Mouse (Mus musculus) liver, embryonic 14.5 days (tissue): ENCODE results near the gene Gm1673. TPM values are rescaled to one million over a fixed set of nuclear protein-coding genes. Genes with fewer than 3 reads are reported as not detected.

Experiments used
- ATAC-seq: fragments of 200-750 bp; cut with Nextera tagmentation; 2 replicates; pipeline ENCODE4 v1.8.0; 2017; ENCODE audit warnings: moderate number of reproducible peaks, mild to moderate bottlenecking, moderate library complexity; ENCODE audit not compliant: insufficient read depth
- DNase-seq, 3 experiments: peaks; one replicate each; pipeline ENCODE4 v3.0.0-alpha.2; 2012 to 2013; ENCODE audit warnings: low read depth in 3 of 3, low spot score in 3 of 3
- H3K27ac ChIP-seq: fragments of 300-500 bp; sonication (generic); 2 replicates; pipeline ENCODE4 v1.5.1; 2014; ENCODE audit warnings: moderate library complexity, mild to moderate bottlenecking, control low read depth, inconsistent platforms
- H3K27me3 ChIP-seq: fragments of 300-500 bp; sonication (generic); 2 replicates; pipeline ENCODE4 v1.6.1; 2014; ENCODE audit warnings: mild to moderate bottlenecking, low read length, moderate library complexity; ENCODE audit not compliant: control insufficient read depth, insufficient read depth
- H3K36me3 ChIP-seq: fragments of 300-500 bp; sonication (generic); replicated peaks from 2 replicates; pipeline ENCODE4 v1.6.1; 2014; ENCODE audit warnings: low read depth; ENCODE audit not compliant: control insufficient read depth, insufficient read depth
- H3K4me1 ChIP-seq, 2 experiments: fragments of 200-500 bp in 1 of 2; fragments of 300-500 bp in 1 of 2; sonication (generic) in 1 of 2; replicated peaks; 2 replicates each; pipeline ENCODE4 v1.6.1; 2012 to 2014; ENCODE audit warnings: antibody characterized with exemption in 1 of 2, inconsistent platforms in 1 of 2, low read length in 1 of 2; ENCODE audit not compliant: control insufficient read depth in 2 of 2, insufficient read depth in 2 of 2
- H3K4me2 ChIP-seq: fragments of 300-500 bp; sonication (generic); 2 replicates; pipeline ENCODE4 v1.6.1; 2014; ENCODE audit warnings: low read depth, mild to moderate bottlenecking, control low read depth, moderate library complexity
- H3K4me3 ChIP-seq, 2 experiments: fragments of 200-500 bp in 1 of 2; fragments of 300-500 bp in 1 of 2; sonication (generic) in 1 of 2; 2 replicates each; pipeline ENCODE4 v1.5.1; 2012 to 2014; ENCODE audit warnings: low read depth in 2 of 2, low read length in 2 of 2, mild to moderate bottlenecking in 2 of 2, control low read depth in 1 of 2, inconsistent platforms in 1 of 2, moderate library complexity in 1 of 2; ENCODE audit not compliant: insufficient read depth in 1 of 2
- H3K9ac ChIP-seq: fragments of 300-500 bp; sonication (generic); replicated peaks from 2 replicates; pipeline ENCODE4 v1.6.1; 2014; ENCODE audit warnings: mild to moderate bottlenecking, control low read depth, moderate library complexity
- H3K9me3 ChIP-seq: fragments of 300-500 bp; sonication (generic); 2 replicates; pipeline ENCODE4 v1.6.1; 2016; ENCODE audit warnings: low read length, mixed read lengths; ENCODE audit not compliant: control insufficient read depth
- CTCF ChIP-seq: IDR thresholded peaks from 2 replicates; pipeline ENCODE4 v1.5.1; 2016; ENCODE audit warnings: antibody characterized with exemption, low read depth, control low read depth
- EP300 ChIP-seq: IDR thresholded peaks from 2 replicates; pipeline ENCODE4 v1.6.1; 2016; ENCODE audit warnings: antibody characterized with exemption, low read depth
- WGBS: fragments of 180-500 bp; shearing (Covaris S2); extraction: QIAGEN DNeasy Blood & Tissue Kit; methylation state at CpG from one replicate; pipeline ENCODE4 v1.1.7; 2014; ENCODE audit not compliant: insufficient replicate concordance; 5-methylcytosine and 5-hydroxymethylcytosine counted together
- polyA plus RNA-seq, 2 experiments: library from polyadenylated mRNA; depleted of rRNA in 1 of 2; stranded (reverse) in 1 of 2; unstranded in 1 of 2; fragments of >200 nt; fragmentation: Nextera tagmentation in 1 of 2; extraction: Ambion mirVana in 1 of 2; gene quantifications; 2 replicates each; pipeline versions ENCODE4 v1.2.1 to v1.2.3; 2012 to 2014

Gm1673 gene
- polyA plus RNA-seq, 2 experiments = 2.6 to 2.7 TPM

DNA sequence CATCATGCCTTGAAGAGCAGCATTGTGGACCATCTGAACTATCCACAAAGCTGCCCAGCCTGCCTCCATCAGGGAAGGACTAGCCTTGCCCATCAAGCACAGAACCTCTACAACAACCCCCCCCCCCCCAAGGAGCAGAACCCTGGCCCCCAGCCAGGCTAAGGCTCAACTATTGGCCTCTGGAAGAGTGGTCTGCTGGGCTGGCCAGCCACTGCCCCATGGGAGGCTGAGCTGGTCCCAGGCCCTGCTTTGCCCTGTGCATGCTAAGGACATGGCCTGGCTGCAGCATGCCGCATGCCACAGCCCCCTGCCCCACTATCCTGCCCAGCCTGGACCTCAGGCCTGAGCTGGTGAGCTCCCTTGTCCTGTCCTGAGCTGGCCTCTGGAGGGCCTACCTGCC is 18.2 kb downstream of the Gm1673 start:
- no peak for TF ChIP-seq EP300
- no peak for TF ChIP-seq CTCF
- H3K27ac ChIP-seq = no peak overlapping the region
- H3K4me3 ChIP-seq = no peak overlapping the region
- no peak for ATAC-seq
- H3K4me1 ChIP-seq = no peaks in the 10 kb centered on the region
- peaks cover 29% of the 10 kb centered on the region for H3K27me3 ChIP-seq
- H3K9me3 ChIP-seq = no peaks in the 10 kb centered on the region
- H3K4me2 ChIP-seq = no peak overlapping the region
- DNase-seq = no peak
- no peak overlapping the region for H3K9ac ChIP-seq
- H3K36me3 ChIP-seq = no peaks in the 10 kb centered on the region
- 79% methylated on average over 1 of the region's 1 CpGs for WGBS

GRCm38 (mm10) chr5:34002636-34003035 is 19.4 kb downstream of the Gm1673 start:
- no peak for TF ChIP-seq EP300
- no peak for TF ChIP-seq CTCF
- DNase-seq = no peak
- no peaks in the 10 kb centered on the region for H3K4me1 ChIP-seq
- 78% methylated on average over 4 of the region's 4 CpGs for WGBS
- no peak overlapping the region for H3K4me2 ChIP-seq
- H3K4me3 ChIP-seq = no peak overlapping the region
- H3K36me3 ChIP-seq = no peaks in the 10 kb centered on the region
- no peaks in the 10 kb centered on the region for H3K9me3 ChIP-seq
- H3K9ac ChIP-seq = no peak overlapping the region
- no peak overlapping the region for H3K27ac ChIP-seq
- H3K27me3 ChIP-seq = peaks cover 17% of the 10 kb centered on the region
- ATAC-seq = no peak

DNA sequence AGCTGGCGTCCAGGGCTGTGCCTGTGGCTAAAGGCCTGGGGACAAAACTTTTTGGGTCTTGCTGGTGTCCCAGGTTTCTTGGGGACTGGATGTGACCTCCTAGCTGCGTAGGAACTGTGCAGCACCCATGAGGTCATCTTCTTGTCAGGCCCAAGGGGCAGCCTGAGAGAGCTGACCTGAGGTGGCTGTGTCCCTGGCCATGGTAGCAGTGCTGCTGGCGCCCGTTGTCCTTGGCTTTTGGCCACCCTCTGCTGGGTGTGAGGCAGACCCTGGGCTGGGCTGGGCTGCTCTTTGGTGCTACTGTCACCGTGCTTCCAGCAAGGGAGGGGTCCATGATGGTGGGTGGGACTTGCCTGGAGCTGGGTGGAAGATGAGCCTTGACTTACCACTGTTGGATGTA is 21.4 kb downstream of the Gm1673 start:
- ATAC-seq (no peak), DNase-seq (no peak)
- 55% methylated on average over 5 of the region's 5 CpGs for WGBS
- Histone ChIP-seq H3K36me3 (no peaks in the 10 kb centered on the region), H3K27ac (no peak overlapping the region), H3K27me3 (no peaks in the 10 kb centered on the region), H3K4me2 (no peak overlapping the region), H3K4me3 (no peak overlapping the region), H3K9ac (no peak overlapping the region), H3K9me3 (no peaks in the 10 kb centered on the region), H3K4me1 (no peaks in the 10 kb centered on the region)
- TF ChIP-seq EP300 = no peak
- no peak for TF ChIP-seq CTCF

DNA sequence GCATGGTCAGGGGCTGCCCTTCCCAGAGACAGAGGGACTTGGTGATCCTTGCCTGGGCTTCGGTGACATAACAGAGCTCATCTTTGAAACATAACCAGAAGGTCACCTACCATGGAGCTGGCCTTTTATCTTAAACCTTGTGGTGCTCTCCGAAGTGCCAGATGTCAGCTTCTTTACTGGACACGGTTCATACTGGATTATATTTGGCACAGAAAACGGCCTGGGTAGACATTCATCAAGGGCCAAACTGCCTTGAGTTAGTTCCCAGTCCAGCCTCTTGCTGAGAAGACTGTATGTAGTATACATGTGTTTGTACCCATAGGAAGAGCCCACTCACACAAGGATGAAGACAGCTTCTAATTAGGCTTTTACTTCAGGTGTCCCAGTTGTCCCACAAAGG is 23.6 kb downstream of the Gm1673 start:
- Histone ChIP-seq H3K4me1 (no peaks in the 10 kb centered on the region), H3K9ac (no peak overlapping the region), H3K4me2 (no peak overlapping the region), H3K27ac (no peak overlapping the region), H3K36me3 (no peaks in the 10 kb centered on the region), H3K4me3 (no peak overlapping the region), H3K9me3 (no peaks in the 10 kb centered on the region), H3K27me3 (no peaks in the 10 kb centered on the region)
- ATAC-seq (no peak), DNase-seq (no peak)
- WGBS = 61% methylated on average over 4 of the region's 4 CpGs
- TF ChIP-seq CTCF = no peak
- TF ChIP-seq EP300 = no peak

DNA sequence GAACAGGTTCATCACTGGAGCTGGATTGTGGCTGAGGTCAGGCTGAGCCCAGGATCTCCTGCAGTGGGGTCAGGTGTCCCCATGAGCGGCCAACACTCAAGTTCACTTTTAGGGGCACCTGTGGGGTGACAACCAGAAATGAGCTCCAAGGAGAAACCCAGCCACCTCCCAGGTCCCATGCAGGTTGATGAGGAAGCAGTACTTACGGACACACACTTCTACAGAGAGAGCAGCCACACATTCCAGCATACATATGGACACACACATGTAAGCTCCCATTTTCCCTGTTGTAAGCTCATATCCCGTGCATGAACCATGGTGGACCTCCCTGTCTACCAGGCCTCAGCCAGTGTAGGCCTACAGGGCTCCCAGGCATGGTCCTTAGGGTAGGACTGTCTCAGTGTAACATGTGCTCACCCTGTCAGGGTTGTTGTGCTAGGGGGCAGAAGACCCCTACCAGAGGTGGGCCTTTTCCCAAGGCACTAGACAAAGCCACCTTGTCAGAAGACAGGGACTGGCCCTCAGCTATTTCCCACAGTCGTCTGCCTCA is 24.2 kb downstream of the Gm1673 start:
- TF ChIP-seq CTCF (no peak), EP300 (no peak)
- Histone ChIP-seq H3K4me3 (no peak overlapping the region), H3K9ac (no peak overlapping the region), H3K27ac (no peak overlapping the region), H3K36me3 (no peaks in the 10 kb centered on the region), H3K4me2 (no peak overlapping the region), H3K9me3 (no peaks in the 10 kb centered on the region), H3K27me3 (no peaks in the 10 kb centered on the region), H3K4me1 (no peaks in the 10 kb centered on the region)
- ATAC-seq (no peak), DNase-seq (no peak)
- 60% methylated on average over 4 of the region's 4 CpGs for WGBS
